In the genomic region with DNA sequence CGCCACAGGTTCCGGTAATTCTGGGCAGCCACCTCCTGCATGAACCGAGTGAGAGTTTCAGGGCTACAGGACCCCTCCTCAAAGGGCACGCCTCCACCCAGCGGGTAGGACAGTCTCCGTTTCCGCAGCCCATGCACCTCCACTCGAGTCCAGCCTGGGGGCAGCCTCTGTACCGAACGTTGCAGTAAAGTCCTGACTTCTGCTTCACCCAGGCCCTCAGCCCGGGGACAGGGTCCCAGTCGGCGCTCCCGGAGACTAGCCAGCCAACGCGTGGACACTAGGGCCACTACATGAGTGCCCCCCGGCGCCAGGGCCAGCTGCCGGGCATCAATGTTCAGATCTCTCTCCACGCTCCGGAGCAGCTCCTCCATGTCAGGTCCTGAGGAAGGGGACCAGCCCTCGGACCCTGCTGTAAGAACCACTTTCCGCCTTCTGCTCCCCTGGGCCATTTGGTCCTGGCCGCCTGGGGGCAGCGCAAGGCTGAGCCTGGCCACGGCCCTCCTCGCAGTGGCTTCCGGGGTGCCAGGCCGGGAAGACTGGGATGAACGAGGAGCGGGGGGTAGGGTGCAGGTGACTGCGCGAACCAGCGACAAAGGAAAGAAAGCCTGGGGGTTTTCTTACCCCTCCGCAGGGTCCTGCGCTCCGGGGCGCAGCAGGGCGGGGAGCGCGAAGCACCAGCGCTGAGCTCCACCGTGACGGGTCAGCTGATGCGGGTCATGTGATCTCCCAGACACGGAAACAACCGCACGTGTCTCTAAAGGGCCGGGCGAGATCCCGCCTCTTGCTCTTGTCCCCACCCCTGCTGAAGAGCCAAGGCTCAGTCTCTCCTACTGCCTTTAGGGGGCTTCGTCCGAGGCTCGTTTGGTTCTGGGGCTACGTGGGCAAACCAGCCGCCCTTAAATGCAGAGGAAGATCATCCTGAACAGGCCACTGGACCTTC, we compare ENCODE assay signal across 8 mouse cellular contexts. TPM values are rescaled to one million over a fixed set of nuclear protein-coding genes. Genes with fewer than 3 reads are reported as not detected.
DNase-seq lines count a peak whose midpoint lies in the region; ATAC-seq lines count a peak whose summit lies in the region.

Gene Wdr81, minus strand, starts transcription at position 727 of the 940 bp plus-strand sequence.

- DNase-seq in ZHBTc4 (ENCODE audit: low read depth, low spot score): peak; percentile 95
- peak; percentile 62 to 77 for DNase-seq in cerebellum, postnatal 4 days (ENCODE audit: low spot score in 2 of 2)
- DNase-seq in gastrocnemius, adult 18-20 months (ENCODE audit: low spot score): peak; percentile 89
- DNase-seq in layer of hippocampus, postnatal 36 days: peak; percentile 86 to 87
- DNase-seq in lung, postnatal 36 days: peak; percentile 95
- DNase-seq in retina, postnatal 1 day: peak; percentile 94
- DNase-seq in thymus, postnatal 4 days: peak; percentile 86

- H3K9me3 ChIP-seq in hindbrain, embryonic 15.5 days: no peaks in the 10 kb centered on the region

- peak within 1 kb of the TSS; percentile 67 for H3K27ac ChIP-seq in hindbrain, embryonic 15.5 days (replicated peaks)

- H3K36me3 ChIP-seq in hindbrain, embryonic 15.5 days: peaks cover 5% of the 10 kb centered on the region

- 3% methylated on average over 56 of the region's 56 CpGs for WGBS in hindbrain, embryonic 15.5 days

- ATAC-seq in hindbrain, embryonic 15.5 days (ENCODE audit: low FRiP score, low read depth): peak; percentile 94

- H3K27me3 ChIP-seq in hindbrain, embryonic 15.5 days: no peaks in the 10 kb centered on the region

- peak within 1 kb of the TSS; percentile 80 for H3K4me3 ChIP-seq in hindbrain, embryonic 15.5 days

- H3K4me1 ChIP-seq in hindbrain, embryonic 15.5 days (replicated peaks): peaks cover 31% of the 10 kb centered on the region

- peak within 1 kb of the TSS; percentile 100 for H3K4me2 ChIP-seq in hindbrain, embryonic 15.5 days

- peak within 1 kb of the TSS; percentile 72 for H3K9ac ChIP-seq in hindbrain, embryonic 15.5 days

RNA-seq across cellular contexts. Expression of gene Wdr81, which starts in this region (rescaled TPM):
- total RNA-seq in gastrocnemius, adult 18-20 months (2021): 1 to 10 TPM; 4.5 to 5.5 TPM
- polyA plus RNA-seq in hindbrain, embryonic 15.5 days (2015; fragmentation: Nextera tagmentation; extraction: Ambion mirVana): 7.6 and 7.9 TPM in 2 replicates
- total RNA-seq in layer of hippocampus, postnatal 36 days (2021): 10 to 100 TPM; 20.6 to 22.6 TPM

Comparison
In these comparisons a context has a peak if more than half of its experiments do, and no peak if none do; other contexts are left out.
1. Peak in every context shown above with its lines: DNase-seq, ATAC-seq, H3K4me3 ChIP-seq and H3K27ac ChIP-seq.